In the genomic region with DNA sequence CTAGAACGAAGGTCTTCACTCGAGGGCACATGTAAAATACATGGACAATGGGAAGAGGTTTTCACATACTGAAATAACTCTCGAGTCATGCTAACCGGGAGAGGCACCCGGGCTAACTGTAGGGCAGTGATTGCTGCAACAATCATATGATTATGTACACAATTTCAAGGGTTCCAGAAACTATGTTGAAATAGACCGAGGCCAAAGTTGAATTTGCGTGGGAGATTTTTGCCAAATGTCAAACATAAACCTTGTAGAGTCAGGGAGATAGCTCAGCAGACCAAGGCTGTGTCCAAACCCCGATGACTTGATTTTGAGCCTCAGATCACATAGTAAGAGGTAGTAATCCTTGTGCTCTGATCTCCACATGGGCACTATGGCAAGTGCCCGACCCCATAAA, we compare ENCODE assay signal across 36 mouse cellular contexts. TPM values are rescaled to one million over a fixed set of nuclear protein-coding genes. Genes with fewer than 3 reads are reported as not detected.
A peak's percentile ranks its signal among the peaks of the same experiment; 100 is the strongest.
DNase-seq lines count a peak whose midpoint lies in the region; ATAC-seq and TF ChIP-seq lines count a peak whose summit lies in the region.
"Had no signal": no experiment of that assay in that cellular context is flagged by ENCODE, and none has a peak within 500 bp of the region (broad histone marks: within the 10 kb centered on the region; RNA-seq: fewer than 3 reads in every experiment).

No protein-coding gene starts in this region.

- H3K27me3 ChIP-seq in liver, embryonic 15.5 days = no peaks in the 10 kb centered on the region
- H3K27me3 ChIP-seq in liver, embryonic 11.5 days (replicated peaks; ENCODE audit: control insufficient read depth, insufficient read depth, low read length) = no peaks in the 10 kb centered on the region
- H3K27me3 ChIP-seq in lung, postnatal 0 days (replicated peaks; ENCODE audit: insufficient read depth, low read length) = no peaks in the 10 kb centered on the region
- H3K27me3 ChIP-seq: embryonic facial prominence, embryonic 13.5 days; hindbrain, embryonic 15.5 days; limb, embryonic 13.5 days; lung, embryonic 15.5 days; midbrain, embryonic 15.5 days; neural tube, embryonic 13.5 days had no signal

- no peaks in the 10 kb centered on the region for H3K36me3 ChIP-seq in liver, embryonic 15.5 days (replicated peaks)
- no peaks in the 10 kb centered on the region for H3K36me3 ChIP-seq in liver, embryonic 11.5 days (ENCODE audit: control insufficient read depth, insufficient read depth, low read length)
- no peaks in the 10 kb centered on the region for H3K36me3 ChIP-seq in lung, postnatal 0 days (ENCODE audit: insufficient read depth, low read length)
- H3K36me3 ChIP-seq: embryonic facial prominence, embryonic 13.5 days; hindbrain, embryonic 10.5 days; hindbrain, embryonic 15.5 days; limb, embryonic 13.5 days; lung, embryonic 15.5 days; midbrain, embryonic 10.5 days; midbrain, embryonic 15.5 days; neural tube, embryonic 13.5 days had no signal

- H3K9ac ChIP-seq in liver, embryonic 15.5 days = no peak overlapping the region
- H3K9ac ChIP-seq in liver, embryonic 11.5 days (ENCODE audit: low read depth, low read length) = no peak overlapping the region
- no peak overlapping the region for H3K9ac ChIP-seq in lung, postnatal 0 days (replicated peaks; ENCODE audit: low read depth)
- H3K9ac ChIP-seq: embryonic facial prominence, embryonic 13.5 days; hindbrain, embryonic 15.5 days; limb, embryonic 13.5 days; lung, embryonic 15.5 days; midbrain, embryonic 15.5 days; neural tube, embryonic 13.5 days had no signal

- H3K4me1 ChIP-seq in liver, embryonic 15.5 days (replicated peaks) = no peaks in the 10 kb centered on the region
- H3K4me1 ChIP-seq in liver, embryonic 11.5 days (replicated peaks; ENCODE audit: control insufficient read depth, insufficient read depth, low read length) = no peaks in the 10 kb centered on the region
- H3K4me1 ChIP-seq in lung, postnatal 0 days (ENCODE audit: insufficient read depth, low read depth, low read length) = no peaks in the 10 kb centered on the region
- H3K4me1 ChIP-seq: embryonic facial prominence, embryonic 13.5 days; hindbrain, embryonic 10.5 days; hindbrain, embryonic 15.5 days; limb, embryonic 13.5 days; lung, embryonic 15.5 days; midbrain, embryonic 10.5 days; midbrain, embryonic 15.5 days; neural tube, embryonic 13.5 days had no signal

- WGBS in liver, embryonic 15.5 days (ENCODE audit: insufficient replicate concordance) = 62% methylated on average over 9 of the region's 9 CpGs
- 84% methylated on average over 9 of the region's 9 CpGs for WGBS in liver, embryonic 11.5 days
- 53% methylated on average over 9 of the region's 9 CpGs for WGBS in lung, postnatal 0 days

- DNase-seq in liver, embryonic 11.5 days (ENCODE audit: low spot score) = no peak
- peak; percentile 69 for DNase-seq in gonadal fat pad, adult 2 months (ENCODE audit: low read depth)
- DNase-seq in lung, postnatal 0 days (ENCODE audit: low spot score) = peak; percentile 24
- DNase-seq in heart, adult 18-20 months = no peak
- no peak for DNase-seq in spleen, postnatal 10 days (ENCODE audit: low spot score in 2 of 2)
- DNase-seq: adrenal gland, postnatal 25 days; B cell, adult 2 months; cerebellum, adult 18-20 months; cerebellum, postnatal 10 days; gastrocnemius, adult 2 months; gastrocnemius, postnatal 36 days; heart, postnatal 14 days; kidney, adult 11 months; kidney, postnatal 36 days; thymus, postnatal 4 days had no signal

- TF ChIP-seq CTCF in lung, postnatal 0 days (IDR thresholded peaks at IDR 0.05) = no peak

- peak overlapping the region; percentile 59; the same call in 1 of the 2 replicates for H3K27ac ChIP-seq in liver, embryonic 15.5 days (replicated peaks)
- no peak overlapping the region for H3K27ac ChIP-seq in liver, embryonic 11.5 days (ENCODE audit: low read depth, low read length)
- no peak overlapping the region for H3K27ac ChIP-seq in lung, postnatal 0 days (ENCODE audit: low read length)
- H3K27ac ChIP-seq: embryonic facial prominence, embryonic 13.5 days; gastrocnemius, adult 2 months; hindbrain, embryonic 10.5 days; hindbrain, embryonic 15.5 days; layer of hippocampus, adult 2 months; left cerebral cortex, adult 2 months; limb, embryonic 13.5 days; lung, embryonic 15.5 days; midbrain, embryonic 10.5 days; midbrain, embryonic 15.5 days; neural tube, embryonic 13.5 days had no signal

- no peak overlapping the region for H3K4me3 ChIP-seq in liver, embryonic 15.5 days (replicated peaks)
- H3K4me3 ChIP-seq in liver, embryonic 11.5 days (ENCODE audit: low read depth, low read length) = no peak overlapping the region
- H3K4me3 ChIP-seq in lung, postnatal 0 days (ENCODE audit: low read depth, low read length) = no peak overlapping the region
- H3K4me3 ChIP-seq: embryonic facial prominence, embryonic 13.5 days; gastrocnemius, adult 2 months; hindbrain, embryonic 10.5 days; hindbrain, embryonic 15.5 days; layer of hippocampus, adult 2 months; left cerebral cortex, adult 2 months; limb, embryonic 13.5 days; lung, embryonic 15.5 days; midbrain, embryonic 10.5 days; midbrain, embryonic 15.5 days; myocyte; neural tube, embryonic 13.5 days had no signal

- ATAC-seq in liver, embryonic 15.5 days (ENCODE audit: insufficient read depth) = peak; percentile 55
- no peak for ATAC-seq in liver, embryonic 11.5 days (replicated peaks; ENCODE audit: low FRiP score)
- peak; percentile 56 for ATAC-seq in lung, postnatal 0 days
- ATAC-seq: activated CD4-positive, CD25-positive, alpha-beta regulatory T cell, adult 4 months; forebrain, embryonic 16.5 days; inflammation-experienced regulatory T-cells, adult 6 months; midbrain, embryonic 15.5 days had no signal

- no peak overlapping the region for H3K4me2 ChIP-seq in liver, embryonic 15.5 days
- no peak overlapping the region for H3K4me2 ChIP-seq in liver, embryonic 11.5 days
- no peak overlapping the region for H3K4me2 ChIP-seq in lung, postnatal 0 days (replicated peaks; ENCODE audit: low read depth, low read length)
- H3K4me2 ChIP-seq: embryonic facial prominence, embryonic 13.5 days; hindbrain, embryonic 15.5 days; limb, embryonic 13.5 days; lung, embryonic 15.5 days; midbrain, embryonic 15.5 days; neural tube, embryonic 13.5 days had no signal

- peak; percentile 50; the same call in 1 of the 2 replicates for TF ChIP-seq EP300 in lung, postnatal 0 days (IDR thresholded peaks at IDR 0.05)

- H3K9me3 ChIP-seq in liver, embryonic 15.5 days (replicated peaks) = no peaks in the 10 kb centered on the region
- no peaks in the 10 kb centered on the region for H3K9me3 ChIP-seq in liver, embryonic 11.5 days (ENCODE audit: control insufficient read depth, low read length)
- H3K9me3 ChIP-seq in lung, postnatal 0 days (ENCODE audit: low read length) = no peaks in the 10 kb centered on the region
- H3K9me3 ChIP-seq: embryonic facial prominence, embryonic 13.5 days; hindbrain, embryonic 10.5 days; hindbrain, embryonic 15.5 days; limb, embryonic 13.5 days; lung, embryonic 15.5 days; midbrain, embryonic 10.5 days; midbrain, embryonic 15.5 days; neural tube, embryonic 13.5 days had no signal

RNA-seq across cellular contexts. Expression of gene Pzp, which starts 6.2 kb away (rescaled TPM):
- polyA plus RNA-seq in liver, embryonic 15.5 days (2015; fragmentation: Nextera tagmentation; extraction: Ambion mirVana) = 339 and 487 TPM in 2 replicates
- polyA plus RNA-seq in liver, embryonic 11.5 days (2014; fragmentation: Nextera tagmentation; extraction: Ambion mirVana) = 17.8 and 19.8 TPM in 2 replicates
- polyA plus RNA-seq in gonadal fat pad, adult 2 months (2012; rRNA removed) = 1.4 and 4.0 TPM in 2 replicates
- 0.14 and 0.35 TPM in 2 replicates for polyA plus RNA-seq in lung, postnatal 0 days (2015; fragmentation: Nextera tagmentation; extraction: Ambion mirVana)
- total RNA-seq in heart, adult 18-20 months (2021) = 1 to 10 TPM; 2.0 to 3.4 TPM
- total RNA-seq: common myeloid progenitor, adult 5-6 weeks; gastrocnemius, adult 2 months; layer of hippocampus, adult 2 months; layer of hippocampus, postnatal 14 days; left cerebral cortex, adult 2 months; left cerebral cortex, postnatal 25 days; megakaryocyte progenitor cell, adult 5-6 weeks had no signal
- polyA plus RNA-seq: forebrain, embryonic 16.5 days; hindbrain, embryonic 10.5 days; inflammation-experienced regulatory T-cells, adult 6 months; limb, embryonic 13.5 days; midbrain, embryonic 10.5 days; midbrain, embryonic 15.5 days; myocyte; thymus, postnatal 0 days had no signal

RNA-seq across cellular contexts. Expression of gene A2ml1, which starts 48.7 kb away (rescaled TPM):
- 20.5 and 25.0 TPM in 2 replicates for polyA plus RNA-seq in liver, embryonic 15.5 days (2015; fragmentation: Nextera tagmentation; extraction: Ambion mirVana)
- 0.45 and 1.3 TPM in 2 replicates for polyA plus RNA-seq in liver, embryonic 11.5 days (2014; fragmentation: Nextera tagmentation; extraction: Ambion mirVana)
- polyA plus RNA-seq in gonadal fat pad, adult 2 months (2012; rRNA removed) = 17.2 and 17.6 TPM in 2 replicates
- 10.1 and 10.8 TPM in 2 replicates for polyA plus RNA-seq in lung, postnatal 0 days (2015; fragmentation: Nextera tagmentation; extraction: Ambion mirVana)
- total RNA-seq in heart, adult 18-20 months (2021) = 1 to 10 TPM in 1 of 2 experiments, not detected in 1; 2.4 TPM
- total RNA-seq: adrenal gland, postnatal 25 days; common myeloid progenitor, adult 5-6 weeks; gastrocnemius, adult 2 months; gastrocnemius, postnatal 36 days; heart, postnatal 14 days; megakaryocyte progenitor cell, adult 5-6 weeks had no signal
- polyA plus RNA-seq: forebrain, embryonic 11.5 days; hindbrain, embryonic 10.5 days; inflammation-experienced regulatory T-cells, adult 6 months; limb, embryonic 13.5 days; midbrain, embryonic 10.5 days; myocyte had no signal

Comparison
In these comparisons a context has a peak if more than half of its experiments do, and no peak if none do; other contexts are left out.
1. RNA of gene Pzp, which starts 6.2 kb away (polyA plus RNA-seq): 339 to 487 TPM in liver, embryonic 15.5 days; 17.8 to 19.8 TPM in liver, embryonic 11.5 days, 1.4 to 4.0 TPM in gonadal fat pad, adult 2 months and 0.14 to 0.35 TPM in lung, postnatal 0 days; every median in the first group is over 10 times any median in the second.
2. DNase-seq: peak in gonadal fat pad, adult 2 months (single experiment) and lung, postnatal 0 days (single experiment); none in liver, embryonic 11.5 days (single experiment), heart, adult 18-20 months (0 of 2) and spleen, postnatal 10 days (0 of 2).